Mouse (Mus musculus) gastrocnemius, postnatal 4 days (tissue): ENCODE measurements at regions not wholly inside any gene's neighbourhood (a gene's known extent, or its start where the extent isn't known, plus 50 kb on each side); places are given as distances from the start of the nearest gene placed in this dataset.

ENCODE experiments used
- DNase-seq, 2 experiments: peaks; one replicate each; pipeline ENCODE4 v3.0.0; 2021 to 2022; ENCODE audit warnings: low spot score in 2 of 2, mixed read lengths in 2 of 2

DNA sequence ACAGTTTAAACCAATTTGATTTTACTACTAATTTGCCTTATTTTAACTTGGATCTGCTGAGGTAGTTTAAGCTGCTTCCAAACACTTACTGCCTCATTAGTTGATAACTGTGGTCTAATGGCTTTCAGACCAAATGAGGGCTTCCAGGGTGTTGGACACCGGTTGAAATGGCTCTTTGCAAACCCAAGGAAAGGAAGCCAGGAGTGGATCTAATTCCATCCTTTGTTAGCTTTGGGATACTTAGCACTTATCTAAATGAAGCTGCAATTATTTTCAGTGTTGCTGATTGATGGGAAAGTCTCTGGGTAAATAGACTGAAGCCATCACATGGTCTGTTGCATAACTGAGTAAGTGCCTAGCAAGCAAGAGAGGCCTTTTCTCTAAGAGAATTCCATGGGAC, 148.4 kb upstream of the Sel1l start:
- no peak for DNase-seq

DNA sequence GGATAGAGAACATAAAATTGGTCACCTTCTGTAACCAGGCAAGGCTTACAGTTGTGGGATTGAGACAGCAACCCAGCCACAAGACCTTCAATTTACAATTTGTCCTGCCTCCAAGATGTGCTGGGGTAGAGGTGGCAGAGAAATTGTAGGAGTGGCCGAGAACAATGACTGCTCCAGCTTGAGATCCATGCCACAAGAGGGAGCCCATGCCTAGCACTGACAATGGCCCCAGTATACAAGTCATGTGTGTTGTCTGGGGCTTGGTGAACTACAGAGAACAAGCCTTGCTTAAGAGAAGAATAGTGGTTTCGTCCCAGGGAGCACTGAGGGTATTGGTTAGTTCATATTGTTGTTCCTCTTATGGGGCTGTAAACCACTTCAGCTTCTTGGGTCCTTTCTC, 146.6 kb upstream of the Sel1l start:
- DNase-seq: no peak

DNA sequence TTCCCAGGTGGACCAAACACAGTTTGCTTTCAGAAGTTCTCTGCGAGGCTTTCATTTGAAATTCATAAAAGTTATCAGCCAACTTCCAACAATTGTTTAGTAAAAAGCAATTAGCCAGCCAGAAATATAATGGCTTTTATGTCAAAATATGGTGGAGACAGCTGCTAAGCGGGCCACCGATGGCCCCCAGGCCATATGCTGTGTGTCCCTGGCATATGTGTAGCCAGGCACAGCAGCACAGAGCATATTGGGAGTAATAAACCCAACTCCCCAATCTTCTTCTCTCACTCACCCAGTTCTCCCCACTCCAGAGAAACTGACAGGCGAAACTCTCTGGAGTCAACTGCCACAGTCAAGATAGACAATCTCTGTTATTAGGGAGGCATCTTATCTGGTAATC, 137.5 kb upstream of the Sel1l start:
- DNase-seq: no peak

DNA sequence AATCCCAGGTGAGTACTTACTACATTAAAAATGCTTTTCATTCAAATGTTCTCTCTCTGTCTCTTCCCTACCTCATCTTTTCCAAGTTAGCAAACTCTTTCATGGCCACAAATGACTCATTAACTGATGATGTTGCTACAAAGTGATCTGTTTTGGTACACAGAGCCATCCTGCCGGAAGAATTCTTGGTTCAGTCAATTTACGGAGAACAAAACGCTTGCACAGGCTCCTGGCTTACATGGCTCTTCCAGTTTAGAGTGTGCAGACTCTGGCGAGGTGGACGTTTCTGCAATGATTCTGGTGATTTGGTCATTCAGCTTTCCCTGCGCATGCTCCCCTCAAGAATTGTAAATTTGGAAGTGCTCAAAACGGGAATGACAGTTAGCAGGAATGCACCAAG, 131.4 kb upstream of the Sel1l start:
- no peak for DNase-seq

DNA sequence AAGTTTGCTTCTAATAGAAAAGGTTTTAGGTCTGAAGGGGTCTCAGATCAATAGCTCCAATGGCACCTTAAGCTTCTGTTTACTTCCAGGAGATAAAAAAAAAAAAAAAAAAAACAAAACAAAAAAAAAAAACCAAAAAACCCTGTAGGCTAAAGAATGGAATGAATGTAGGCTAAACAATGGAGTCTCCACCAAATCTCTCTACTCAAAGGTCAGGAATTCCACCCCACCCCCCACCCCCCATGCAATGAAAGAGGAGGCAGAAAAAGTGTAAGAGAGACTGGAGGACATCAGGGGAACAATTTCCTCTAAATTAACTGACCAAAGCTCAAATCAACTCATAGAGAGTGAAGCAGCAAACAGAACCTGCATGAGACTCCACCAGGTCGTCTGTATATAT, 122.1 kb upstream of the Sel1l start:
- DNase-seq: no peak

DNA sequence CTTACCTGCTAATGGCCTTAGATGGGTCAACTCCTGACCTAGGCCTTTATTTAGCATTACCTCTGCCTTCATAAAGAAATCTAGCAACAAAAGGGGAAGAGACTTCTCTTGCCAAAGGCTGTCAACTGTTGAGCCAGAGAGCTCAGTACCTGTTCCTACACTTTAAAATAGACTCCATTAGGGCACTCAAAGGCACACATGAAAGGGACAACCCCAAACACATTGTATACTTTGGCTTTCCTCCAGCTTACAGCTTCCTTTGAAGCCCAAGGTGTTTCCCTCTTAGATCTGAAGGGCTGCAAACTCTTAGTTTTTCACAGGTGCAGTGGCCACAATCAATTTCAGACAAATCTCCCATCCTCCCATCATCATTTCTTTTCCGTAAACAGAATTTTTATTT, 117.0 kb upstream of the Sel1l start:
- DNase-seq: no peak

DNA sequence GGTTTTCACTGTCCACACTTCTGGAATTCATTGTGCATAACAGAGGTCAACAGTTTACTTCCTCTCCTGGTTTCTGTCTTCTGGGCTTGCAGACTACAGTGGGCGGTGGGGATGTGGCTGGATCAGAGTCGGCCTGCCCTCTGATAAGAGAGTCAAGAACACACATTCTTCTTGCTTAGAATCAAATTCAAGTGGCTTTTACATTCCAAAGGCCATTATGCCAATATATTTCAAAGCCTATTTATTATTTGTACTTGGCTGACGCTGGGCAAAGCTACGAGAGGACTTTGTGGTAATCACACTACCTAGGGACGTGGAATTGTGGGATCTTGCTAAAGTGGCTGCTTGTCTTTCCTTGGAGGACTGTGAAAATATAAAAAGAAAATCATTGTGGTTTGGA, 114.3 kb upstream of the Sel1l start:
- DNase-seq: no peak

DNA sequence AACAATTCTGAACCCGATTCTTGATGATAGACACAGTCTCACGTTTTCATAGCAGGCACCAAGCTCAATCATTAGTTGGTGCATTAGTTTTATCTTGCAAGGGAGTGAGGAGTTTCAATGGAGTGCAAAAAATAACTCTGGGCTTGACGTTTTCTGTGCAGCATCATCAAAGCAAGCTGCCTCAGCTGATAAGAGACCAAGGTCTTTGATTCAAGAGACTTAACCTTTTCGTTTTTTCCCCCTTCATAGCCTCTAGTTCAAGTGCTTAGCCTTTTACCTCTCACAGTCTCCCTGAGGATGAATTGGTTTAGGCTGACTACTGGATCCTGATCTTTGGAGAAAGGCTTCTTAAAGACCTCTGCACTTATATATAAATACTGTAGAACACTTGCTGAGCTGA, 109.1 kb upstream of the Sel1l start:
- no peak for DNase-seq

DNA sequence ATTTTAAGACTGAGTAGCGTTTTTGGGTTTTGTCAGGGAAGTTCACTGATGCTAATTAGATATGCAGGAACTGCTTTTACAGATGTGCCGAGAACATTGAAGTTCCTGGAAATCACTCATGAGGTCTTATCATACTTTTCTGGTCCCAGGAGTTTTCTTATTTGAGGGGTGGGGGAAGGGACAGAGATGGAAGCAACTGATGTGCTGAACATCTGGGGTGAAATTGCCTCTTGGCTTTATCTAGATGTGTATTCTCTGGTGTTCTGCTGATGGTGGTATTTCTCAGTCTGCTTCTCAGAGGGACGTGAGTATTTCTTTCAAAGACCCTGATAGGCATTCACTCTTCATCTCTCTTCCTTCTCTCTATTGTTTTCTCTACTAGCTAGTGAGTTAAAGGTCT, 107.5 kb upstream of the Sel1l start:
- DNase-seq: no peak

DNA sequence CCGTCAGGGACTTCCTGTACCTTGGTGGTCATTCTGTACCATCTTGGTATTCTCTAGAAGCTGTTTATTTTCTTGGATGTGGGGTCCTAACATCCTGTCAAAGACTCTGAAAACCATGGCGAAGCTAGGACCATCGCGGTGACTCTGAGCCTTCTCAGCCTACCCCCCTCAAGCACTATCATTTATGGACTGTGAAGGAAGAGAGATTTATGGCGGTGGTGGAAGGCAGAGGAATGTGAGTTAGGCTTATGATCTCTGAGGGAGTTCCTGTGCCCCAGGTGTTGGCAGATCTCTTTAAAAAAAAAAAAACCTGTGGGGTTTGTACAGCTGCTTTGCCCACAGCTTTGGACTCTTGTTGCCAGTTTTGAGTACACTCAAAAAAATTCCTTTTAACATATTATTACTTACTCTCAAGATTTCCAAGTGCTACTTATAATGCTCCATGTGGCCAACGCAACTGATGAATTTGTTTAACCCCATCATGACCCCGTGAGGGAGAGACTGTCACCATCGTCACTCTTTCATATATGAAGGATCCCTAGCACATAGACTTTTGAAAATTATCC, 99.7 kb upstream of the Sel1l start:
- DNase-seq: no peak

DNA sequence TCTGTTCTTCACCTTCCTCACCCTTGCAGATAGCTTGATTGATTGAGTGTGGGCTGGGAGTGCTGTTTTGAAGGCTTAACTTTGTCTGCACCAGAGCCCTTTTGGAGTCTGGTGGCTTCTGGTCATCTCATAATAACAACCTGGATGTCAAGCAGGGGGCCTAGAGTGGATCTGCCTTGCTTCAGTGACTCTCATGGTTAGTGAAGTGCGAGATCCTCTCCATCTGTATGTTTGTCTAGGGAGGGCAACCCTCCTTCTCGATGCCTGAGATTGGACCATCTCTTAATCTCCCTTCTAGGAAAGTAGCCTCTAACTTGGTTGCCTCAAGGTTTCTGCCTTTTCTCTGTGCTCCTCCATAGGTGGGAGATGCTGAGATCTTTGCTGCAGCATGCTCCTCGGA, 99.0 kb upstream of the Sel1l start:
- DNase-seq: no peak

DNA sequence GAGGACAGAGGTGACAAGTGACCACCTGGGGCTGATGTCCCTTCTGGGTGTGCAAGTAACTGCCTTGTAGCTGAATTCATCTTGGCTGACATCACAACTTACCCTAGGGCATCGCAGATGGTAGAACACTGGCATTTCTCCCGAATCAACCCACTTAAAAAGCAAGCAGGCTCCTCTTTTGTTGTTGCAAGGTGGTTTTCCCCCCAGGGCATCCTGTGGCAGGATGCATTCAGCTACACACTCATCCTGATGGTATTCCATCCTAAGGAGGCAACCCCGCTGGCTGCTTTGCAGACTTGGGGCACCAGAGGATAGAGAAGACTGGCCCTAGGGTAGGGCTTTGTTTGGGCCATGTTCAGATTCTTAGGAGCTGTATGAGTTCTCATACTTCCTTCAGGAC, 97.6 kb upstream of the Sel1l start:
- DNase-seq: no peak

DNA sequence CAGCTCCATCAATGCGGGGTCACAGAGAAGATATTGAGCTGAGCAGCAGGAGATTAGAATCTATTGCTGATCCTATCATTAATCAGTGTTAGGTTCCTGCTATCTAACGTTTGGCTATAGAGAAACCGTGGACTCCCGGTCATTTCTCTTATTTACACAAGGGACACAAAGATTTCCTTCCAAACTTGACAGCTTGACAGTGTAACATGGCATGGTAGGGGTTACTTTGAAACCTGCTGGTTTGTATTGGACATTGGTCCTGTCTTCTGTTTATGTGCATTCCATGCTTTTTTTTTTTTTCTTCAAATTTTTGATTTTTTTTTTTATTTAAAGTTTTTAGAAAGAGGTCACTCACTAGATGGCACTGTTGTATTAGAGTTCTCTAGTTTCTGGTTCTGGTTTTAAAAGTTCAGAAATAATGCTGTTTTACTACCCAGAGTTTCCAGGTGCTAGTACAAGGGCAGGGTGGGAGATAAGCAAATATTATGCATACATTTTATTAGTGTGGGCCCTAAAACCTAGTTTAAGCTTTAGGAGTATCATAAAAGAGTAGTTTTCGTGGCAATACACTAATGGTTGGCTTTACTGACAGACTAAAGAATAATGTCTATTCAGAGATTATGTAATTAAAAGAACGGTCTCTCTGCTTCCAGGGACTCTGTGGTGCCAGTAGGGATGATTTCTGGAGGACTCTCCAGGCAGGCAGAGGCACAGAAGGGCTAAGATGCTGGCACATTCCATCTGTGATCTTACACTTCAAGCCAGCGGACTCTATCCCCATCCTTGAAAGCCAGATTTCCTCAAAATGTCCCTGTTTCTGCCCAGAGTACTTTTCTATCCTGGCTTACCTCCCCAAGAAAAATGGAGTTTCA, 83.8 kb upstream of the Sel1l start:
- DNase-seq: no peak

DNA sequence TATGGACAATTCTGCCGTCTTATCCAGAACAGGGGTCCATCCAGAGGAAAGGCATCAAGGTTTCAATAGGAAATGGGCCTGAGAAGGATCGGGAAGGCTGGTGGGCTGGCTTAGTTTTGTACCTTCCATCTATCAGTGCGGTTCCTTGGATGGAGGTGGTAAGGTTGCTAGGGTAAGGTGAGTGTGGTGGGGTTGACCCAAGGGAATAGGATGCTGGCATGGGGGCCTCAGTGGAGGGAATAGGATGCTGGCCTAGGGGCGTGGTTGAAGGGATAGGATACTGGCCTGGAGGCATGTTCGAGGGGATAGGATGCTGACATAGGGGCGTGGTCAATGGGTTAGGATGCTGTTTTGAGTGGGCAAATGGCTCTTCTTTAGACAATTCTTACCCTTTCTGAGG, 82.6 kb upstream of the Sel1l start:
- no peak for DNase-seq

DNA sequence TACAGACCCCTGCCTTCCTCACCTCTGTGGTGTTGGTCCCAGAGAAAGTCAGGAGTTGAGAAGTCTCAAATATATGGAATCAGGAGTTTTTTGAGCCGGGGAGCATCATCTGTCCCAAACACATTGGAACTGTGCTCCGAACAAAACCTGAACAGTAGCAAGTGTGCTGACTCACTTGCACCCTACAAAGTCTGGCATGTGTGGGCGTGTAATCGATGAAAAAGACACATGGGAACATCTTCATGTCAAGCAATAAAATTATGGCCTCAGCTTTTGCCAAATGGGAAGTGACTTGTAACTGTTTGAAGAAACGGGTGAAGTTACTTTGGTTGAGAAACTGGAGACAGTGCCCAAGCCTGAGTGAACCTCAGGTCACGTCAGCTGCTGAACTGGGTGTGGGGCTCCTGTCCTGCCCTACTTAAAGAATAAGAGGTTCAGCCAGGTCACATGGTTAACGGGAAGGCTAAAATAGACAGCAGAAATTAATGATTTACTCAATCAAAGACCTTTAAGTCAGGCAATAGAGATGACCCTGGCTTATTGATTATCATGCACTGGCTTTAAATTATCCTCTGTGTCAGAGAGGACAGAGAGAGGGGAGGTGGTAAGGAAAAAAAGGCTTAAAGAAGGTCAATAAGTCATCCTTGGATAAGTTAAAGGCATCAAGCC, 80.6 kb upstream of the Sel1l start:
- DNase-seq: no peak

DNA sequence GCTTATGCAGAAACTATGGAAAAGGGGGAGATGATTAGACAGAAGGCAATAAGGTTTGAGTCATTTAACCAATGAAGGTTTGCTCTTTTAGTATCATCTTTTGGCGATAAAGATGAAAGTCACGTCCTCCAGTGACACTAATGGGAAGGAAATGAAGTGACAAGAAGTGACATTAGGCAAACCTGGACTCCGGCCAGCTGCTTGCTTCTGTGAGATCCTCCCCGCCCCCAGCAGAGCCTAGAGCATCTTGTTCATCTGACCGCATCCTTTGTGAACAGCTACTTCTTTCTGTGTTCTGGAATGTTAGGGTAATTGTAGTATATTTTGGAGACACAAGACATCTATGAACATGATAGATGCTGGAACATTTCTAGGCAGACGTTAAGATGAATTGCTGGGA, 78.6 kb upstream of the Sel1l start:
- no peak for DNase-seq

DNA sequence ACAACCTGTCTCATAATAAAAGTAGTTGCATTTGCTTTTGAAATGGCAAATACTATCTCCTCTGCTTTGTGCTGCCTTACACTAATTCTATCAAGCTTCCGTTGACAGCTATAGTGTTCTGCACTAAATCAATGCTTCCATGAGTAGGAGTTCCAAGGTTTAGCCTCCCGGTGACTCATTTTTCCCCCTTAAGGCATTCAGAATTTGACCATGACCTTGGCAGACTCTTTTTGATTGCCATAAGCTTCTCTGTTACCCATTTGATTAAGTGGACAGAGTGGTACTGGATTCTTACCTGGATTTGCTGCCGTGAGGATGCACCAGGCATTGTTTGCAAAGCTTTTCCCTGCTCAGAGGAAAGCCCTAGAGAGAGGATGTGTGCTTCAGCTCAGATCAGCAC, 66.5 kb upstream of the Sel1l start:
- DNase-seq: no peak

DNA sequence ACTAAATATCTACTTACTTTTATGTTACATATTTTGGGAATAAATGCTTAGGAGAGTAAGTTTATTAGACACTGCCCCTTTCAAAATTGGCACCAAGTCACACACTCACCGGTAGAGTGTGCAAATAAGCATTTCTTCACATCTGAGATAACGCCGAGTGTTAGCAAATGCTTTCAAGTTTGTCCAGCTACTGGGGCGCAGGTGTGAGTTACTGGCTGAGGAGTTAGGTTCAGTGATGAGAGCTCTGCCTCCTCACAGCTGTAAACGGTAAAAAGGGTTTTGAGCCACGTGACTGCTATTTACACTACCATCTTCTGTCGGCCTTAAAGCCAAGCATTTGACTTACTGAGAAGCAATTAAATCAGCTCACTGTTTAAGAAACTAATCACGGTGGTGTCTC, 61.6 kb upstream of the Sel1l start:
- no peak for DNase-seq
